Mouse (Mus musculus) layer of hippocampus, postnatal 36 days (tissue): ENCODE measurements around the gene Lnx1. TPM values are rescaled to one million over a fixed set of nuclear protein-coding genes. Genes with fewer than 3 reads are reported as not detected.

Experiments used
- DNase-seq, 2 experiments: peaks; one replicate each; pipeline ENCODE4 v3.0.0; 2022
- total RNA-seq, 2 experiments: library from RNA; stranded (reverse); gene quantifications; 2 replicates each; pipeline ENCODE4 v1.2.3; 2021

Gene Lnx1
- total RNA-seq, 2 experiments from 2014 or later: 15.5 to 15.9 TPM

GRCm38 (mm10) chr5:74601965-74602364 is 100.7 kb downstream of the Lnx1 start:
- DNase-seq: no peak

- no peak for DNase-seq
These were observed 101.5 kb downstream of the Lnx1 start for GRCm38 (mm10) chr5:74601171-74601570.

- no peak for DNase-seq
These were observed 102.7 kb downstream of the Lnx1 start for GRCm38 (mm10) chr5:74600010-74600409.

- DNase-seq: no peak
These were observed 109.6 kb downstream of the Lnx1 start for GRCm38 (mm10) chr5:74593147-74593546.

GRCm38 (mm10) chr5:74591413-74591812 is 111.3 kb downstream of the Lnx1 start:
- DNase-seq: no peak

GRCm38 (mm10) chr5:74589133-74589532 is 113.6 kb downstream of the Lnx1 start:
- no peak for DNase-seq

- no peak for DNase-seq
These were observed 130.9 kb downstream of the Lnx1 start for GRCm38 (mm10) chr5:74571767-74572166.

GRCm38 (mm10) chr5:74561151-74561550 is 141.6 kb downstream of the Lnx1 start:
- DNase-seq: no peak

- DNase-seq: no peak
These were observed 153.1 kb downstream of the Lnx1 start for GRCm38 (mm10) chr5:74549566-74549965.

GRCm38 (mm10) chr5:74545606-74546005 is 157.1 kb downstream of the Lnx1 start:
- DNase-seq: no peak

Other genes starting within 250 kb of the Lnx1 start
- 10 to 100 TPM; 22.6 to 26.2 TPM for gene Scfd2, start 171.2 kb downstream of the Lnx1 start, total RNA-seq
- gene Fip1l1, start 167.5 kb downstream of the Lnx1 start, total RNA-seq: 10 to 100 TPM; 64.4 to 67.8 TPM